Mouse (Mus musculus) midbrain, postnatal 0 days (tissue): Measurements from ENCODE around the gene Arid5a. TPM values are rescaled to one million over a fixed set of nuclear protein-coding genes. Genes with fewer than 3 reads are reported as not detected.

Experiments
- ATAC-seq: fragments of 200-750 bp; cut with Nextera tagmentation; 2 replicates; pipeline ENCODE4 v1.8.0; 2017; ENCODE audit warnings: moderate number of reproducible peaks, mild to moderate bottlenecking, moderate TSS enrichment, moderate library complexity; ENCODE audit not compliant: low FRiP score
- DNase-seq: peaks from one replicate; pipeline ENCODE4 v3.0.0-alpha.2; 2015; ENCODE audit warnings: low spot score
- H3K27ac ChIP-seq: fragments of 300-500 bp; sonication (generic); 2 replicates; pipeline ENCODE4 v1.5.1; 2014; ENCODE audit warnings: low read depth, mild to moderate bottlenecking, low read length, mixed read lengths
- H3K27me3 ChIP-seq: fragments of 300-500 bp; sonication (generic); 2 replicates; pipeline ENCODE4 v1.6.1; 2014; ENCODE audit warnings: low read length, control low read depth, mixed read lengths; ENCODE audit not compliant: insufficient read depth
- H3K36me3 ChIP-seq: fragments of 300-500 bp; sonication (generic); 2 replicates; pipeline ENCODE4 v1.6.1; 2014; ENCODE audit warnings: low read length, control low read depth, mixed read lengths; ENCODE audit not compliant: insufficient read depth
- H3K4me1 ChIP-seq: fragments of 300-500 bp; sonication (generic); 2 replicates; pipeline ENCODE4 v1.6.1; 2014; ENCODE audit warnings: mild to moderate bottlenecking, control low read depth, antibody characterized with exemption, low read length, mixed read lengths; ENCODE audit not compliant: insufficient read depth
- H3K4me2 ChIP-seq: fragments of 300-500 bp; sonication (generic); 2 replicates; pipeline ENCODE4 v1.6.1; 2014; ENCODE audit warnings: low read depth, mild to moderate bottlenecking, low read length, mixed read lengths; ENCODE audit not compliant: poor library complexity, severe bottlenecking
- H3K4me3 ChIP-seq: fragments of 300-500 bp; sonication (generic); 2 replicates; pipeline ENCODE4 v1.5.1; 2014; ENCODE audit warnings: low read depth, mild to moderate bottlenecking, low read length, moderate library complexity
- H3K9ac ChIP-seq: fragments of 300-500 bp; sonication (generic); replicated peaks from 2 replicates; pipeline ENCODE4 v1.6.1; 2014; ENCODE audit warnings: mild to moderate bottlenecking, low read length, moderate library complexity, mixed read lengths; ENCODE audit not compliant: poor library complexity, severe bottlenecking
- H3K9me3 ChIP-seq: fragments of 300-500 bp; sonication (generic); 2 replicates; pipeline ENCODE4 v1.6.1; 2016; ENCODE audit warnings: low read length, control low read depth
- CTCF ChIP-seq: IDR thresholded peaks from 2 replicates; pipeline ENCODE4 v1.5.1; 2016; ENCODE audit warnings: antibody characterized with exemption, mild to moderate bottlenecking
- WGBS: fragments of 180-500 bp; shearing (Covaris S2); extraction: QIAGEN DNeasy Blood & Tissue Kit; methylation state at CpG from one replicate; pipeline ENCODE4 v1.1.7; 2014; 5-methylcytosine and 5-hydroxymethylcytosine counted together
- polyA plus RNA-seq: library from polyadenylated mRNA; unstranded; fragments of >200 nt; fragmentation: Nextera tagmentation; extraction: Ambion mirVana; gene quantifications from 2 replicates; pipeline ENCODE4 v1.2.1, GENCODE M21; 2015
- total RNA-seq: library from RNA; depleted of rRNA; stranded (reverse); fragments of >200 nt; gene quantifications from 2 replicates; pipeline ENCODE4 v1.2.3, GENCODE M21; 2014

Arid5a gene
- total and polyA plus RNA-seq, 2 experiments from 2014 or later: 3.4 to 5.4 TPM

GRCm38 (mm10) chr1:36299126-36299525, 8.4 kb upstream of the Arid5a start:
- DNase-seq (no peak), ATAC-seq (no peak)
- H3K4me3 ChIP-seq: no peak overlapping the region
- H3K9ac ChIP-seq: no peak overlapping the region
- H3K27me3 ChIP-seq: no peaks in the 10 kb centered on the region
- H3K27ac ChIP-seq: no peak overlapping the region
- whole genome bisulfite sequencing: 33% methylated on average over 13 of the region's 13 CpGs
- TF ChIP-seq CTCF: no peak
- no peaks in the 10 kb centered on the region for H3K36me3 ChIP-seq
- no peak overlapping the region for H3K4me2 ChIP-seq
- H3K9me3 ChIP-seq: no peaks in the 10 kb centered on the region
- H3K4me1 ChIP-seq: no peaks in the 10 kb centered on the region; the same call in 1 of the 2 replicates

- DNase-seq (no peak), ATAC-seq (no peak)
- no peaks in the 10 kb centered on the region for H3K36me3 ChIP-seq
- H3K27me3 ChIP-seq: no peaks in the 10 kb centered on the region
- no peak overlapping the region for H3K9ac ChIP-seq
- TF ChIP-seq CTCF: no peak
- no peaks in the 10 kb centered on the region for H3K9me3 ChIP-seq
- no peak overlapping the region for H3K4me2 ChIP-seq
- H3K4me1 ChIP-seq: no peaks in the 10 kb centered on the region; the same call in 1 of the 2 replicates
- WGBS: 64% methylated on average over 2 of the region's 2 CpGs
- no peak overlapping the region for H3K27ac ChIP-seq
- H3K4me3 ChIP-seq: no peak overlapping the region
Measured at GRCm38 (mm10) chr1:36299676-36300075, 7.9 kb upstream of the Arid5a start.

GRCm38 (mm10) chr1:36300486-36300885, 7.0 kb upstream of the Arid5a start:
- ATAC-seq (no peak), DNase-seq (no peak)
- WGBS: 89% methylated on average over 6 of the region's 6 CpGs
- Histone ChIP-seq H3K36me3 (no peaks in the 10 kb centered on the region), H3K4me1 (no peaks in the 10 kb centered on the region; the same call in 1 of the 2 replicates), H3K4me3 (no peak overlapping the region), H3K9ac (no peak overlapping the region), H3K4me2 (no peak overlapping the region), H3K27ac (no peak overlapping the region), H3K9me3 (no peaks in the 10 kb centered on the region), H3K27me3 (no peaks in the 10 kb centered on the region)
- TF ChIP-seq CTCF: no peak

- no peak overlapping the region for H3K4me3 ChIP-seq
- 81% methylated on average over 8 of the region's 8 CpGs for WGBS
- no peak for TF ChIP-seq CTCF
- no peaks in the 10 kb centered on the region; the same call in 1 of the 2 replicates for H3K4me1 ChIP-seq
- no peak overlapping the region for H3K27ac ChIP-seq
- H3K36me3 ChIP-seq: no peaks in the 10 kb centered on the region
- ATAC-seq: no peak
- DNase-seq: no peak
- no peak overlapping the region for H3K4me2 ChIP-seq
- H3K27me3 ChIP-seq: no peaks in the 10 kb centered on the region
- H3K9me3 ChIP-seq: no peaks in the 10 kb centered on the region
- no peak overlapping the region for H3K9ac ChIP-seq
Measured at GRCm38 (mm10) chr1:36302273-36302672, 5.3 kb upstream of the Arid5a start.

GRCm38 (mm10) chr1:36302957-36303356, 4.6 kb upstream of the Arid5a start:
- Histone ChIP-seq H3K27ac (no peak overlapping the region), H3K27me3 (no peaks in the 10 kb centered on the region), H3K9ac (peak overlapping the region; percentile 34), H3K36me3 (no peaks in the 10 kb centered on the region), H3K4me3 (peak overlapping the region; percentile 32), H3K4me1 (no peaks in the 10 kb centered on the region; the same call in 1 of the 2 replicates), H3K4me2 (peak overlapping the region; percentile 77), H3K9me3 (no peaks in the 10 kb centered on the region)
- no peak for TF ChIP-seq CTCF
- 17% methylated on average over 9 of the region's 9 CpGs for WGBS
- DNase-seq (no peak), ATAC-seq (no peak)

- Histone ChIP-seq H3K4me3 (peak overlapping the region; percentile 32), H3K9me3 (no peaks in the 10 kb centered on the region), H3K4me1 (no peaks in the 10 kb centered on the region; the same call in 1 of the 2 replicates), H3K27ac (no peak overlapping the region), H3K9ac (peak overlapping the region; percentile 34), H3K4me2 (peak overlapping the region; percentile 77), H3K36me3 (no peaks in the 10 kb centered on the region), H3K27me3 (no peaks in the 10 kb centered on the region)
- ATAC-seq (peak; percentile 35; the same call in 1 of the 2 replicates), DNase-seq (peak; percentile 79)
- WGBS: 10% methylated on average over 28 of the region's 30 CpGs
- TF ChIP-seq CTCF: no peak
Measured at GRCm38 (mm10) chr1:36303381-36304320, 3.9 kb upstream of the Arid5a start.
